ENCODE assay signal across 13 mouse cellular contexts in genomic region chr12:73500689-73501326, GRCm38 (mm10). TPM values are rescaled to one million over a fixed set of nuclear protein-coding genes. Genes with fewer than 3 reads are reported as not detected.
DNase-seq lines count a peak whose midpoint lies in the region; ATAC-seq and TF ChIP-seq lines count a peak whose summit lies in the region.
"Had no signal": no experiment of that assay in that cellular context is flagged by ENCODE, and none has a peak within 500 bp of the region (broad histone marks: within the 10 kb centered on the region; RNA-seq: fewer than 3 reads in every experiment).

No protein-coding gene starts in this region.

- 47% methylated on average over 5 of the region's 5 CpGs for WGBS in heart, embryonic 11.5 days (ENCODE audit: insufficient replicate concordance)
- 34% methylated on average over 5 of the region's 5 CpGs for WGBS in lung, embryonic 14.5 days
- WGBS in lung, postnatal 0 days, result 48% methylated on average over 5 of the region's 5 CpGs

- H3K4me2 ChIP-seq in heart, embryonic 11.5 days, result no peak overlapping the region
- no peak overlapping the region for H3K4me2 ChIP-seq in lung, embryonic 14.5 days
- H3K4me2 ChIP-seq in lung, postnatal 0 days (replicated peaks; ENCODE audit: low read depth, low read length), result no peak overlapping the region

- intact Hi-C loops in left cerebral cortex, postnatal 25 days (cut with DNase I), result no loop called here

- no peaks in the 10 kb centered on the region for H3K27me3 ChIP-seq in heart, embryonic 11.5 days (ENCODE audit: control insufficient read depth, insufficient read depth, low read length)
- H3K27me3 ChIP-seq in lung, embryonic 14.5 days (ENCODE audit: insufficient read depth, low read length), result no peaks in the 10 kb centered on the region
- H3K27me3 ChIP-seq in lung, postnatal 0 days (replicated peaks; ENCODE audit: insufficient read depth, low read length), result no peaks in the 10 kb centered on the region

- no peak overlapping the region for H3K9ac ChIP-seq in heart, embryonic 11.5 days (ENCODE audit: low read depth, low read length)
- H3K9ac ChIP-seq in lung, embryonic 14.5 days, result no peak overlapping the region
- H3K9ac ChIP-seq in lung, postnatal 0 days (replicated peaks; ENCODE audit: low read depth), result no peak overlapping the region

- peaks cover 6% of the 10 kb centered on the region; the same call in 1 of the 2 replicates for H3K4me1 ChIP-seq in heart, embryonic 11.5 days (ENCODE audit: control insufficient read depth, insufficient read depth, low read length)
- H3K4me1 ChIP-seq in lung, embryonic 14.5 days (ENCODE audit: insufficient read depth), result no peaks in the 10 kb centered on the region
- no peaks in the 10 kb centered on the region for H3K4me1 ChIP-seq in lung, postnatal 0 days (ENCODE audit: insufficient read depth, low read depth, low read length)

- DNase-seq in adrenal gland, postnatal 14 days, result peak; percentile 43
- no peak for DNase-seq in adrenal gland, postnatal 25 days
- DNase-seq in heart, adult 9 months (ENCODE audit: low spot score in 2 of 2), result no peak
- DNase-seq in lung, embryonic 14.5 days, result peak; percentile 56
- no peak for DNase-seq in lung, postnatal 0 days (ENCODE audit: low spot score)
- DNase-seq in left cerebral cortex, postnatal 25 days (ENCODE audit: low spot score in 2 of 2), result peak; percentile 9 to 71
- no peak for DNase-seq in layer of hippocampus, postnatal 14 days (ENCODE audit: low spot score in 2 of 2)
- DNase-seq: cerebellum, adult 2 months; gastrocnemius, postnatal 36 days; lung, postnatal 4 days; thymus, postnatal 25 days had no signal

- peak overlapping the region; percentile 29; the same call in 1 of the 2 replicates for H3K27ac ChIP-seq in heart, embryonic 11.5 days (ENCODE audit: low read depth, low read length)
- H3K27ac ChIP-seq in lung, embryonic 14.5 days (ENCODE audit: low read depth), result no peak overlapping the region; the same call in 1 of the 2 replicates
- H3K27ac ChIP-seq in lung, postnatal 0 days (ENCODE audit: low read length), result no peak overlapping the region

- no peak for TF ChIP-seq EP300 in lung, postnatal 0 days (IDR thresholded peaks at IDR 0.05)

- H3K9me3 ChIP-seq in heart, embryonic 11.5 days (replicated peaks; ENCODE audit: control insufficient read depth, low read length), result no peaks in the 10 kb centered on the region
- H3K9me3 ChIP-seq in lung, embryonic 14.5 days (ENCODE audit: low read depth, low read length), result no peaks in the 10 kb centered on the region
- no peaks in the 10 kb centered on the region for H3K9me3 ChIP-seq in lung, postnatal 0 days (ENCODE audit: low read length)

- TF ChIP-seq CTCF in lung, embryonic 14.5 days (IDR thresholded peaks at IDR 0.05; ENCODE audit: low read depth), result no peak
- TF ChIP-seq CTCF in lung, postnatal 0 days (IDR thresholded peaks at IDR 0.05), result no peak

- H3K4me3 ChIP-seq in heart, embryonic 11.5 days (ENCODE audit: low read depth, low read length), result no peak overlapping the region
- no peak overlapping the region for H3K4me3 ChIP-seq in lung, embryonic 14.5 days (ENCODE audit: low read depth, low read length)
- no peak overlapping the region for H3K4me3 ChIP-seq in lung, postnatal 0 days (ENCODE audit: low read depth, low read length)

- no peaks in the 10 kb centered on the region for H3K36me3 ChIP-seq in heart, embryonic 11.5 days (ENCODE audit: control insufficient read depth, insufficient read depth, low read length)
- no peaks in the 10 kb centered on the region for H3K36me3 ChIP-seq in lung, embryonic 14.5 days (ENCODE audit: insufficient read depth)
- H3K36me3 ChIP-seq in lung, postnatal 0 days (ENCODE audit: insufficient read depth, low read length), result no peaks in the 10 kb centered on the region

- no peak for ATAC-seq in heart, embryonic 11.5 days (replicated peaks; ENCODE audit: insufficient number of reproducible peaks, low FRiP score, low TSS enrichment)
- ATAC-seq in lung, embryonic 14.5 days (ENCODE audit: insufficient read depth), result peak; percentile 76
- ATAC-seq in lung, postnatal 0 days, result no peak

RNA-seq across cellular contexts. Expression of gene Tmem30b, which starts 45.4 kb away (rescaled TPM):
- 0.64 and 3.1 TPM in 2 replicates for total RNA-seq in adrenal gland, postnatal 14 days (2021)
- total RNA-seq in adrenal gland, postnatal 25 days (2021), result 0.38 TPM in 1 of 2 replicates, not detected in the other
- 0.30 TPM in 2 replicates for polyA plus RNA-seq in heart, embryonic 11.5 days (2014; fragmentation: Nextera tagmentation; extraction: Ambion mirVana)
- 4.0 and 5.1 TPM in 2 replicates for polyA plus RNA-seq in lung, embryonic 14.5 days (2014; fragmentation: Nextera tagmentation; extraction: Ambion mirVana)
- 19.3 and 19.4 TPM in 2 replicates for polyA plus RNA-seq in lung, postnatal 0 days (2015; fragmentation: Nextera tagmentation; extraction: Ambion mirVana)
- not detected for total RNA-seq in left cerebral cortex, postnatal 25 days (2021)
- under 1 TPM in 1 of 2 experiments, not detected in 1; 0.21 TPM for total RNA-seq in layer of hippocampus, postnatal 14 days (2021)
- total RNA-seq: MEL had no signal

Comparison
In these comparisons a context has a peak if more than half of its experiments do, and no peak if none do; other contexts are left out.
1. DNase-seq: peak in adrenal gland, postnatal 14 days (single experiment), lung, embryonic 14.5 days (single experiment) and left cerebral cortex, postnatal 25 days (2 of 2); none in adrenal gland, postnatal 25 days (single experiment), heart, adult 9 months (0 of 2), lung, postnatal 0 days (single experiment) and layer of hippocampus, postnatal 14 days (0 of 2).